In genomic region chr13:115346115-115347021, GRCm38 (mm10) we compare ENCODE assay signal across 10 mouse cellular contexts.
A peak's percentile ranks its signal among the peaks of the same experiment; 100 is the strongest.
DNase-seq lines count a peak whose midpoint lies in the region; ATAC-seq and TF ChIP-seq lines count a peak whose summit lies in the region.
"Had no signal": no experiment of that assay in that cellular context is flagged by ENCODE, and none has a peak within 500 bp of the region (broad histone marks: within the 10 kb centered on the region; RNA-seq: fewer than 3 reads in every experiment).

No protein-coding gene starts in this region.

- H3K4me2 ChIP-seq in embryonic facial prominence, embryonic 15.5 days (replicated peaks) = peak overlapping the region; percentile 21; the same call in 1 of the 2 replicates

- H3K36me3 ChIP-seq in embryonic facial prominence, embryonic 15.5 days = no peaks in the 10 kb centered on the region
- no peaks in the 10 kb centered on the region for H3K36me3 ChIP-seq in thymus, adult 2 months (ENCODE audit: control insufficient read depth, insufficient read depth, low read length)

- H3K4me3 ChIP-seq in embryonic facial prominence, embryonic 15.5 days (replicated peaks) = no peak overlapping the region
- no peak overlapping the region for H3K4me3 ChIP-seq in thymus, adult 2 months (ENCODE audit: control insufficient read depth, insufficient read depth, low read length)

- WGBS in embryonic facial prominence, embryonic 15.5 days = 63% methylated on average over 20 of the region's 20 CpGs
- 62% methylated on average over 20 of the region's 20 CpGs for WGBS in thymus, adult 2 months

- no peak for ATAC-seq in embryonic facial prominence, embryonic 15.5 days (ENCODE audit: insufficient number of reproducible peaks, low FRiP score, low TSS enrichment, low read depth)

- H3K9ac ChIP-seq in embryonic facial prominence, embryonic 15.5 days = no peak overlapping the region

- no peaks in the 10 kb centered on the region for H3K9me3 ChIP-seq in embryonic facial prominence, embryonic 15.5 days (replicated peaks)

- DNase-seq in cerebellum, postnatal 10 days = peak; percentile 6 to 14
- no peak for DNase-seq in cerebellum, postnatal 36 days
- DNase-seq in layer of hippocampus, postnatal 10 days (ENCODE audit: low spot score in 2 of 2) = peak; percentile 28 to 29
- no peak for DNase-seq in layer of hippocampus, adult 8-10 months (ENCODE audit: low spot score in 2 of 2)
- DNase-seq in mesoderm, embryonic 11.5 days (ENCODE audit: low read depth, low spot score) = peak; percentile 30
- DNase-seq in thymus, adult 2 months = no peak
- no peak for DNase-seq in cerebellum, postnatal 4 days (ENCODE audit: low spot score in 2 of 2)
- DNase-seq: adrenal gland, adult 2 months; cerebellum, adult 9-11 months had no signal

- no peak for TF ChIP-seq POLR2A in thymus, adult 2 months (IDR thresholded peaks at IDR 0.05; ENCODE audit: control insufficient read depth, extremely low read depth, insufficient read depth, low read length, poor library complexity)

- TF ChIP-seq CTCF in thymus, adult 2 months (IDR thresholded peaks at IDR 0.05; ENCODE audit: borderline replicate concordance, control insufficient read depth, extremely low read depth, insufficient read depth, low read length, poor library complexity) = no peak

- H3K27me3 ChIP-seq in embryonic facial prominence, embryonic 15.5 days = no peaks in the 10 kb centered on the region
- H3K27me3 ChIP-seq in thymus, adult 2 months (ENCODE audit: control insufficient read depth, insufficient read depth, low read length) = no peaks in the 10 kb centered on the region

- H3K27ac ChIP-seq in embryonic facial prominence, embryonic 15.5 days (replicated peaks) = no peak overlapping the region
- H3K27ac ChIP-seq in thymus, adult 2 months (ENCODE audit: control insufficient read depth, insufficient read depth, low read length) = no peak overlapping the region

- no peaks in the 10 kb centered on the region for H3K4me1 ChIP-seq in embryonic facial prominence, embryonic 15.5 days
- H3K4me1 ChIP-seq in thymus, adult 2 months (replicated peaks; ENCODE audit: control insufficient read depth, insufficient read depth, low read length) = no peaks in the 10 kb centered on the region

Comparison
In these comparisons a context has a peak if more than half of its experiments do, and no peak if none do; other contexts are left out.
1. DNase-seq: peak in cerebellum, postnatal 10 days (2 of 2), layer of hippocampus, postnatal 10 days (2 of 2) and mesoderm, embryonic 11.5 days (single experiment); none in cerebellum, postnatal 36 days (0 of 2), layer of hippocampus, adult 8-10 months (0 of 2), thymus, adult 2 months (single experiment) and cerebellum, postnatal 4 days (0 of 2).